Mouse (Mus musculus) adrenal gland, postnatal 36 days (tissue): ENCODE measurements at regions not wholly inside any gene's neighbourhood (a gene's known extent, or its start where the extent isn't known, plus 50 kb on each side); places are given as distances from the start of the nearest gene placed in this dataset.

Source experiments
- DNase-seq, 2 experiments: peaks; one replicate each; pipeline ENCODE4 v3.0.0; 2021; ENCODE audit warnings: mixed read lengths in 1 of 2

- no peak for DNase-seq
These were observed 50.8 kb upstream of the Ptpn13 start for GRCm38 (mm10) chr5:103374162-103374561.

GRCm38 (mm10) chr5:103373089-103373488 lies 51.9 kb upstream of the Ptpn13 start:
- no peak for DNase-seq

GRCm38 (mm10) chr5:103370456-103370855 lies 54.5 kb upstream of the Ptpn13 start:
- no peak for DNase-seq

- DNase-seq: no peak
These were observed 56.0 kb upstream of the Ptpn13 start for GRCm38 (mm10) chr5:103368993-103369392.

- no peak for DNase-seq
These were observed 57.8 kb upstream of the Ptpn13 start for GRCm38 (mm10) chr5:103367201-103367671.

GRCm38 (mm10) chr5:103365700-103366448 lies 59.1 kb upstream of the Ptpn13 start:
- no peak for DNase-seq

- no peak for DNase-seq
These were observed 59.9 kb upstream of the Ptpn13 start for GRCm38 (mm10) chr5:103364791-103365699.

- no peak for DNase-seq
These were observed 64.2 kb upstream of the Ptpn13 start for GRCm38 (mm10) chr5:103360775-103361247.

- DNase-seq: no peak
These were observed 64.6 kb upstream of the Ptpn13 start for GRCm38 (mm10) chr5:103360360-103360759.

- no peak for DNase-seq
These were observed 67.4 kb upstream of the Ptpn13 start for GRCm38 (mm10) chr5:103357558-103357957.

- peak; percentile 23 to 56 for DNase-seq
These were observed 68.5 kb upstream of the Ptpn13 start for GRCm38 (mm10) chr5:103356500-103356899.

GRCm38 (mm10) chr5:103355372-103356300 lies 69.4 kb upstream of the Ptpn13 start:
- peak; percentile 44 to 58 for DNase-seq

- no peak for DNase-seq
These were observed 81.1 kb upstream of the Ptpn13 start for GRCm38 (mm10) chr5:103343869-103344268.

GRCm38 (mm10) chr5:103341456-103341855 lies 83.5 kb upstream of the Ptpn13 start:
- DNase-seq: peak in 1 of 2 experiments; percentile 5

GRCm38 (mm10) chr5:103340626-103341025 lies 84.4 kb upstream of the Ptpn13 start:
- no peak for DNase-seq

- no peak for DNase-seq
These were observed 88.1 kb upstream of the Ptpn13 start for GRCm38 (mm10) chr5:103336689-103337490.

GRCm38 (mm10) chr5:103335916-103336688 lies 88.9 kb upstream of the Ptpn13 start:
- DNase-seq: no peak

- no peak for DNase-seq
These were observed 98.6 kb upstream of the Ptpn13 start for GRCm38 (mm10) chr5:103326412-103326811.

- no peak for DNase-seq
These were observed 104.7 kb upstream of the Ptpn13 start for GRCm38 (mm10) chr5:103320341-103320740.
